Mouse (Mus musculus) bone marrow, adult 2 months (tissue): Measurements from ENCODE around the gene Ttc14. TPM values are rescaled to one million over a fixed set of nuclear protein-coding genes. Genes with fewer than 3 reads are reported as not detected.

Source experiments
- H3K27ac ChIP-seq: fragments of 200-500 bp; 2 replicates; pipeline ENCODE4 v1.5.1; 2012; ENCODE audit warnings: low read depth, mild to moderate bottlenecking, control low read depth, inconsistent platforms, low read length; ENCODE audit not compliant: control insufficient read depth, poor library complexity, insufficient read depth
- H3K4me1 ChIP-seq: fragments of 200-500 bp; 2 replicates; pipeline ENCODE4 v1.6.1; 2011; ENCODE audit warnings: low read length; ENCODE audit not compliant: control insufficient read depth, insufficient read depth
- H3K4me3 ChIP-seq: fragments of 200-500 bp; replicated peaks from 2 replicates; pipeline ENCODE3; 2011; ENCODE audit warnings: mild to moderate bottlenecking, low read depth, low read length, control low read depth; ENCODE audit not compliant: control insufficient read depth
- CTCF ChIP-seq: fragments of 200-500 bp; IDR thresholded peaks from 2 replicates; pipeline ENCODE4 v1.5.1; 2011; ENCODE audit warnings: low read length, control low read depth; ENCODE audit not compliant: control insufficient read depth, insufficient read depth
- POLR2A ChIP-seq: fragments of 200-500 bp; IDR thresholded peaks from 2 replicates; pipeline ENCODE4 v1.6.1; 2011; ENCODE audit warnings: low read depth, mild to moderate bottlenecking, control low read depth, low read length, borderline replicate concordance; ENCODE audit not compliant: control insufficient read depth
- WGBS: fragments of 180-500 bp; shearing (Covaris S2); methylation state at CpG from one replicate; pipeline ENCODE4 v1.1.7; 2018; 5-methylcytosine and 5-hydroxymethylcytosine counted together
- polyA plus RNA-seq: library from polyadenylated mRNA; stranded (reverse); fragments of >200 nt; gene quantifications from 2 replicates; pipeline ENCODE4 v1.2.4, GENCODE M21; 2011; ENCODE audit warnings: low replicate concordance; ENCODE audit not compliant: missing spikeins, insufficient read depth, insufficient read length

The Ttc14 gene
- polyA plus RNA-seq, 1 experiment, result 22.1 TPM

- H3K4me3 ChIP-seq, result peak within 1 kb of the TSS; percentile 4
- H3K27ac ChIP-seq, result no peak within 1 kb of the TSS
- H3K4me1 ChIP-seq, result no peaks in the 10 kb centered on the region; the same call in 1 of the 2 replicates
- whole genome bisulfite sequencing, result 8% methylated on average over 26 of the region's 26 CpGs
- no peak for TF ChIP-seq CTCF
- no peak for TF ChIP-seq POLR2A
Observed at GRCm38 (mm10) chr3:33843801-33844632, 44.4 kb downstream of the Ttc14 start, which contains the start of gene Ccdc39. Gene Ccdc39, minus strand, starts transcription at chr3:33844310.

- no peak overlapping the region for H3K4me3 ChIP-seq
- H3K4me1 ChIP-seq, result no peaks in the 10 kb centered on the region; the same call in 1 of the 2 replicates
- TF ChIP-seq CTCF (no peak), POLR2A (no peak)
- H3K27ac ChIP-seq, result no peak overlapping the region
- WGBS, result 77% methylated on average over 6 of the region's 6 CpGs
Observed at GRCm38 (mm10) chr3:33846639-33847038, 47.0 kb downstream of the Ttc14 start.

GRCm38 (mm10) chr3:33850856-33851255 lies 51.2 kb downstream of the Ttc14 start:
- H3K27ac ChIP-seq, result no peak overlapping the region
- no peak for TF ChIP-seq POLR2A
- no peak for TF ChIP-seq CTCF
- WGBS, result 85% methylated on average over 4 of the region's 4 CpGs
- H3K4me1 ChIP-seq, result no peaks in the 10 kb centered on the region; the same call in 1 of the 2 replicates
- no peak overlapping the region for H3K4me3 ChIP-seq

- Histone ChIP-seq H3K4me3 (no peak overlapping the region), H3K27ac (no peak overlapping the region), H3K4me1 (no peaks in the 10 kb centered on the region; the same call in 1 of the 2 replicates)
- TF ChIP-seq POLR2A (no peak), CTCF (no peak)
- WGBS, result 57% methylated on average over 1 of the region's 1 CpGs
Observed at GRCm38 (mm10) chr3:33853062-33853461, 53.4 kb downstream of the Ttc14 start.

- TF ChIP-seq CTCF (no peak), POLR2A (no peak)
- no peaks in the 10 kb centered on the region for H3K4me1 ChIP-seq
- 15% methylated on average over 3 of the region's 3 CpGs for WGBS
Observed at GRCm38 (mm10) chr3:33858939-33859338, 59.3 kb downstream of the Ttc14 start.

GRCm38 (mm10) chr3:33864000-33864540 lies 64.4 kb downstream of the Ttc14 start:
- H3K4me3 ChIP-seq, result no peak overlapping the region
- no peaks in the 10 kb centered on the region for H3K4me1 ChIP-seq
- TF ChIP-seq CTCF (no peak), POLR2A (no peak)
- no peak overlapping the region for H3K27ac ChIP-seq

More at GRCm38 (mm10) chr3:33858939-33859338, 59.3 kb downstream of the Ttc14 start:
- Histone ChIP-seq H3K4me3 (no peak overlapping the region), H3K27ac (no peak overlapping the region)

Other genes with a start within 250 kb of the Ttc14 start
- gene Ccdc39, start 44.5 kb downstream of the Ttc14 start, polyA plus RNA-seq, result not detected in 2 replicates
- 39.8 and 65.6 TPM in 2 replicates for gene Fxr1, start 220.1 kb downstream of the Ttc14 start, polyA plus RNA-seq